Mouse (Mus musculus): ENCODE results near the gene Ccdc141. TPM values are rescaled to one million over a fixed set of nuclear protein-coding genes. Genes with fewer than 3 reads are reported as not detected.

Gene Ccdc141
- polyA plus RNA-seq, 1 experiment from 2014 or later, result 12.7 TPM

GRCm38 (mm10) chr2:76992493-76993201 is 177.8 kb downstream of the Ccdc141 start:
- H3K4me1 ChIP-seq (replicated peaks; ENCODE audit: insufficient read depth, low read length), result no peaks in the 10 kb centered on the region
- H3K4me3 ChIP-seq (replicated peaks; ENCODE audit: low read depth, low read length), result no peak overlapping the region
- no peaks in the 10 kb centered on the region for H3K36me3 ChIP-seq (ENCODE audit: insufficient read depth, low read length)
- no peak overlapping the region for H3K9ac ChIP-seq (ENCODE audit: low read depth, low read length)
- 58% methylated on average over 5 of the region's 5 CpGs for WGBS
- DNase-seq (ENCODE audit: low spot score), result no peak
- ATAC-seq (replicated peaks; ENCODE audit: low FRiP score, low read depth), result no peak
- H3K27ac ChIP-seq, result no peak overlapping the region
- H3K9me3 ChIP-seq (replicated peaks; ENCODE audit: low read length), result no peaks in the 10 kb centered on the region
- no peaks in the 10 kb centered on the region for H3K27me3 ChIP-seq (ENCODE audit: insufficient read depth, low read length)
- H3K4me2 ChIP-seq (ENCODE audit: low read length), result no peak overlapping the region
- no peak for TF ChIP-seq CTCF (IDR thresholded peaks at IDR 0.05; ENCODE audit: low read depth)

GRCm38 (mm10) chr2:76987317-76987716 is 183.1 kb downstream of the Ccdc141 start:
- TF ChIP-seq CTCF (IDR thresholded peaks at IDR 0.05; ENCODE audit: low read depth), result no peak
- DNase-seq (ENCODE audit: low spot score), result no peak
- 76% methylated on average over 4 of the region's 4 CpGs for WGBS
- Histone ChIP-seq H3K9me3 (replicated peaks; ENCODE audit: low read length) (no peaks in the 10 kb centered on the region), H3K4me1 (replicated peaks; ENCODE audit: insufficient read depth, low read length) (no peaks in the 10 kb centered on the region), H3K4me2 (ENCODE audit: low read length) (no peak overlapping the region), H3K36me3 (ENCODE audit: insufficient read depth, low read length) (no peaks in the 10 kb centered on the region), H3K27me3 (ENCODE audit: insufficient read depth, low read length) (no peaks in the 10 kb centered on the region), H3K27ac (no peak overlapping the region), H3K4me3 (replicated peaks; ENCODE audit: low read depth, low read length) (no peak overlapping the region), H3K9ac (ENCODE audit: low read depth, low read length) (no peak overlapping the region)
- ATAC-seq (replicated peaks; ENCODE audit: low FRiP score, low read depth), result no peak

GRCm38 (mm10) chr2:76984384-76984783 is 186.1 kb downstream of the Ccdc141 start:
- H3K36me3 ChIP-seq (ENCODE audit: insufficient read depth, low read length), result no peaks in the 10 kb centered on the region
- no peak overlapping the region for H3K4me3 ChIP-seq (replicated peaks; ENCODE audit: low read depth, low read length)
- no peak for ATAC-seq (replicated peaks; ENCODE audit: low FRiP score, low read depth)
- H3K9ac ChIP-seq (ENCODE audit: low read depth, low read length), result no peak overlapping the region
- H3K27me3 ChIP-seq (ENCODE audit: insufficient read depth, low read length), result no peaks in the 10 kb centered on the region
- no peak for DNase-seq (ENCODE audit: low spot score)
- no peak for TF ChIP-seq CTCF (IDR thresholded peaks at IDR 0.05; ENCODE audit: low read depth)
- H3K9me3 ChIP-seq (replicated peaks; ENCODE audit: low read length), result no peaks in the 10 kb centered on the region
- no peak overlapping the region for H3K4me2 ChIP-seq (ENCODE audit: low read length)
- 96% methylated on average over 5 of the region's 5 CpGs for WGBS
- H3K27ac ChIP-seq, result no peak overlapping the region
- no peaks in the 10 kb centered on the region for H3K4me1 ChIP-seq (replicated peaks; ENCODE audit: insufficient read depth, low read length)

- Histone ChIP-seq H3K4me1 (replicated peaks; ENCODE audit: insufficient read depth, low read length) (no peaks in the 10 kb centered on the region), H3K27me3 (ENCODE audit: insufficient read depth, low read length) (no peaks in the 10 kb centered on the region), H3K9me3 (replicated peaks; ENCODE audit: low read length) (no peaks in the 10 kb centered on the region), H3K4me2 (ENCODE audit: low read length) (no peak overlapping the region), H3K9ac (ENCODE audit: low read depth, low read length) (no peak overlapping the region), H3K27ac (no peak overlapping the region), H3K4me3 (replicated peaks; ENCODE audit: low read depth, low read length) (no peak overlapping the region), H3K36me3 (ENCODE audit: insufficient read depth, low read length) (no peaks in the 10 kb centered on the region)
- DNase-seq (ENCODE audit: low spot score) (no peak), ATAC-seq (replicated peaks; ENCODE audit: low FRiP score, low read depth) (no peak)
- 52% methylated on average over 5 of the region's 5 CpGs for WGBS
- TF ChIP-seq CTCF (IDR thresholded peaks at IDR 0.05; ENCODE audit: low read depth), result no peak
These were observed 186.8 kb downstream of the Ccdc141 start for GRCm38 (mm10) chr2:76983601-76984000.

- H3K9me3 ChIP-seq (replicated peaks; ENCODE audit: low read length), result no peaks in the 10 kb centered on the region
- 83% methylated on average over 18 of the region's 18 CpGs for WGBS
- no peak within 1 kb of the TSS for H3K4me3 ChIP-seq (replicated peaks; ENCODE audit: low read depth, low read length)
- H3K4me1 ChIP-seq (replicated peaks; ENCODE audit: insufficient read depth, low read length), result no peaks in the 10 kb centered on the region
- no peaks in the 10 kb centered on the region for H3K27me3 ChIP-seq (ENCODE audit: insufficient read depth, low read length)
- ATAC-seq (replicated peaks; ENCODE audit: low FRiP score, low read depth) (no peak), DNase-seq (ENCODE audit: low spot score) (no peak)
- no peak within 1 kb of the TSS for H3K4me2 ChIP-seq (ENCODE audit: low read length)
- H3K36me3 ChIP-seq (ENCODE audit: insufficient read depth, low read length), result no peaks in the 10 kb centered on the region
- no peak within 1 kb of the TSS for H3K9ac ChIP-seq (ENCODE audit: low read depth, low read length)
- H3K27ac ChIP-seq, result no peak within 1 kb of the TSS
- TF ChIP-seq CTCF (IDR thresholded peaks at IDR 0.05; ENCODE audit: low read depth), result no peak
These were observed 187.9 kb downstream of the Ccdc141 start, which contains the start of gene Ttn for GRCm38 (mm10) chr2:76982391-76983145. TSS of gene Ttn (minus strand) at chr2:76982547.

GRCm38 (mm10) chr2:76981717-76982116 is 188.7 kb downstream of the Ccdc141 start:
- Histone ChIP-seq H3K36me3 (ENCODE audit: insufficient read depth, low read length) (no peaks in the 10 kb centered on the region), H3K4me2 (ENCODE audit: low read length) (no peak overlapping the region), H3K4me3 (replicated peaks; ENCODE audit: low read depth, low read length) (no peak overlapping the region), H3K9ac (ENCODE audit: low read depth, low read length) (no peak overlapping the region), H3K4me1 (replicated peaks; ENCODE audit: insufficient read depth, low read length) (no peaks in the 10 kb centered on the region), H3K27ac (no peak overlapping the region), H3K27me3 (ENCODE audit: insufficient read depth, low read length) (no peaks in the 10 kb centered on the region), H3K9me3 (replicated peaks; ENCODE audit: low read length) (no peaks in the 10 kb centered on the region)
- no peak for TF ChIP-seq CTCF (IDR thresholded peaks at IDR 0.05; ENCODE audit: low read depth)
- ATAC-seq (replicated peaks; ENCODE audit: low FRiP score, low read depth), result no peak
- 81% methylated on average over 5 of the region's 5 CpGs for WGBS
- DNase-seq (ENCODE audit: low spot score), result no peak
